Mouse (Mus musculus) heart, embryonic 11.5 days (tissue): Measurements from ENCODE around the gene Hist1h2bn. TPM values are rescaled to one million over a fixed set of nuclear protein-coding genes. Genes with fewer than 3 reads are reported as not detected.
"Not testable (repeated sequence)": the region's sequence is repeated elsewhere in the genome, so short reads cannot be mapped to it uniquely, and the experiment has no call there.

Experiments
- ATAC-seq: fragments of 200-750 bp; cut with Nextera tagmentation; replicated peaks from 2 replicates; pipeline ENCODE4 v1.8.0; 2017; ENCODE audit warnings: moderate library complexity; ENCODE audit not compliant: insufficient number of reproducible peaks, low FRiP score, low TSS enrichment
- H3K27ac ChIP-seq: fragments of 300-500 bp; sonication (generic); 2 replicates; pipeline ENCODE4 v1.5.1; 2014; ENCODE audit warnings: mild to moderate bottlenecking, low read depth, low read length
- H3K27me3 ChIP-seq: fragments of 300-500 bp; sonication (generic); 2 replicates; pipeline ENCODE4 v1.6.1; 2014; ENCODE audit warnings: mild to moderate bottlenecking, low read length, mixed read lengths; ENCODE audit not compliant: control insufficient read depth, insufficient read depth
- H3K36me3 ChIP-seq: fragments of 300-500 bp; sonication (generic); 2 replicates; pipeline ENCODE4 v1.6.1; 2014; ENCODE audit warnings: mild to moderate bottlenecking, low read length, moderate library complexity, mixed read lengths; ENCODE audit not compliant: control insufficient read depth, insufficient read depth
- H3K4me1 ChIP-seq: fragments of 300-500 bp; sonication (generic); 2 replicates; pipeline ENCODE4 v1.6.1; 2014; ENCODE audit warnings: low read length; ENCODE audit not compliant: control insufficient read depth, insufficient read depth
- H3K4me2 ChIP-seq: fragments of 300-500 bp; sonication (generic); 2 replicates; pipeline ENCODE4 v1.6.1; 2014; ENCODE audit warnings: mild to moderate bottlenecking, moderate library complexity
- H3K4me3 ChIP-seq: fragments of 300-500 bp; sonication (generic); 2 replicates; pipeline ENCODE4 v1.5.1; 2014; ENCODE audit warnings: low read depth, low read length
- H3K9ac ChIP-seq: fragments of 300-500 bp; sonication (generic); 2 replicates; pipeline ENCODE4 v1.6.1; 2014; ENCODE audit warnings: mild to moderate bottlenecking, low read depth, low read length, moderate library complexity
- H3K9me3 ChIP-seq: fragments of 300-500 bp; sonication (generic); replicated peaks from 2 replicates; pipeline ENCODE4 v1.6.1; 2016; ENCODE audit warnings: low read length; ENCODE audit not compliant: control insufficient read depth
- WGBS: fragments of 180-500 bp; shearing (Covaris S2); extraction: QIAGEN DNeasy Blood & Tissue Kit; methylation state at CpG from one replicate; pipeline ENCODE4 v1.1.7; 2014; ENCODE audit not compliant: insufficient replicate concordance; 5-methylcytosine and 5-hydroxymethylcytosine counted together
- polyA plus RNA-seq: library from polyadenylated mRNA; unstranded; fragments of >200 nt; fragmentation: Nextera tagmentation; extraction: Ambion mirVana; gene quantifications from 2 replicates; pipeline ENCODE4 v1.2.1, GENCODE M21; 2014

Gene Hist1h2bn
- polyA plus RNA-seq, 1 experiment from 2014 or later, result 2.0 TPM

DNA sequence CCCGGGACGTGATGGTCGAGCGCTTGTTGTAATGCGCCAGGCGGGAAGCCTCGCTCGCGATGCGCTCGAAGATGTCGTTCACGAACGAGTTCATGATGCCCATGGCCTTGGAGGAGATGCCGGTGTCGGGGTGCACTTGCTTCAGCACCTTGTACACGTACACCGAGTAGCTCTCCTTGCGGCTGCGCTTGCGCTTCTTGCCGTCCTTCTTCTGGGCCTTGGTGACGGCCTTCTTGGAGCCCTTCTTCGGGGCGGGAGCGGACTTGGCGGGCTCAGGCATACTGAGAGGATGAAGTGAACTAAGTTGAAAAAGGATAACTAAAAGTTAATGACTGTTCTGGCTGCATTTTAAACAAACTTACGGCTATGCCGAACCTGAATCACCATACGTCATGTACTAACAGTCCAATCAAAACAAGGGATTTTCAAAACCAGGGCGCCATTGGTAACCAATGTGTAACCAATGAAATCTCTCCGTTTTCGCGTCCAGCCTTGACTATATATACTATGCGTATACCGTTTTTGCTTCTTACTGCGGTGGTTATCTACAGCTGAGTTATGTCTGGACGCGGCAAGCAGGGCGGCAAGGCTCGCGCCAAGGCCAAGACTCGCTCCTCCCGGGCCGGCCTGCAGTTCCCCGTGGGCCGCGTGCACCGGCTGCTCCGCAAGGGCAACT, 37.9 kb upstream of the Hist1h2bn start, which contains the start of the genes Hist1h2bl and Hist1h2ai:
Gene Hist1h2bl (minus strand): TSS at position 280 of the 676 bp plus-strand sequence.
Gene Hist1h2ai (plus strand): TSS at position 559 of the 676 bp plus-strand sequence.
- H3K9me3 ChIP-seq, result not testable (repeated sequence)
- H3K4me2 ChIP-seq, result peak within 1 kb of the TSS; percentile 87
- H3K4me3 ChIP-seq, result peak within 1 kb of the TSS; percentile 49

GRCm38 (mm10) chr13:21716540-21717391, 37.2 kb upstream of the Hist1h2bn start:
- peaks cover 13% of the 10 kb centered on the region for H3K4me1 ChIP-seq
- H3K9ac ChIP-seq, result peak overlapping the region; percentile 85
- under 1% methylated on average over 9 of the region's 38 CpGs for WGBS
- not testable (repeated sequence) for H3K9me3 ChIP-seq, H3K27me3 ChIP-seq, H3K36me3 ChIP-seq
- peak overlapping the region; percentile 87 for H3K4me2 ChIP-seq
- 0 out of 2 replicates have a peak, but pooled peaks have one; percentile 6 for ATAC-seq
- H3K27ac ChIP-seq, result peak overlapping the region; percentile 96
- H3K4me3 ChIP-seq, result peak overlapping the region; percentile 49

More for the DNA sequence above, 37.9 kb upstream of the Hist1h2bn start, which contains the start of the genes Hist1h2bl and Hist1h2ai:
- not testable (repeated sequence) for H3K36me3 ChIP-seq, H3K27me3 ChIP-seq
- WGBS, result 0% methylated on average over 27 of the region's 50 CpGs
- Histone ChIP-seq H3K9ac (peak within 1 kb of the TSS; percentile 85), H3K27ac (peak within 1 kb of the TSS; percentile 96), H3K4me1 (peaks cover 11% of the 10 kb centered on the region)
- peak; percentile 90 for ATAC-seq

- not testable (repeated sequence) for H3K27me3 ChIP-seq, H3K9me3 ChIP-seq, H3K36me3 ChIP-seq
- peak within 1 kb of the TSS; percentile 49 for H3K4me3 ChIP-seq
- H3K4me1 ChIP-seq, result peaks cover 13% of the 10 kb centered on the region
- H3K27ac ChIP-seq, result peak within 1 kb of the TSS; percentile 96
- 0 out of 2 replicates have a peak, but pooled peaks have one; percentile 26 for ATAC-seq
- WGBS, result 1% methylated on average over 24 of the region's 56 CpGs
- H3K9ac ChIP-seq, result peak within 1 kb of the TSS; percentile 85
- H3K4me2 ChIP-seq, result peak within 1 kb of the TSS; percentile 87
Measured at GRCm38 (mm10) chr13:21717397-21718357, 36.2 kb upstream of the Hist1h2bn start, which contains the start of gene Hist1h3h. Gene Hist1h3h, plus strand, starts transcription at chr13:21717659.

DNA sequence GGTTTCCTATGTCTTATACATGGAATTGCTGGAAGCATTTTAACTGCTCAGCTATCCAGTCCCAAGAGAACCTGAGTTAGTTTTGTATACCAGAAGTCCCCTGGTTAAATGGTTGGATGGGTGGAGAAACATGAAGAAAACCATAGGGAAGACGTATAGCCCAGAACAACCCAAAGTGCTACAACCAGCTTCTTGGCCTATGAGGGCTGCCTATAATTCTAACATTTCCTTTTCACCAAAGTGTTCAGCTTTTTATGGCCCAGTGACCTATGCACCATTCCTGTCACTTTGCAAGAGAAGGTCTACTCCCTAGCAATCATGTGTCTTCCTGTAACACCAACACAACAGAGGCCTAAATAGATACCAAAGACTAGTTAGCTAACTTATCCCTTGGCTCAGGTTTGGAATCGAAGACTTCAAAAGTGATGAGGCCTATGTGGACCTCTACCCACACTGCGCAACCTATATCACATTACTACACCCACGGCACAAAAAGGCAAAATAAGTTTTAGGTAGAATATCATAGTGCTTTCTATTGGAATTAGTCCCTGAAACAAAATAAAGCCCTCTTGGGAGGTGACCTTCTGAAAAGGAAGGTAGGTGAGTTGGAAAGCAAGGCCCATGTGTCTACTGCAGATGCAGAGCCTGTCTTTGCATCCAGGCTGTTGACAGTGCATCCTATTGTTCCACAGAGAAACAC, 35.4 kb upstream of the Hist1h2bn start:
- Histone ChIP-seq H3K9ac (peak overlapping the region; percentile 74), H3K36me3 (no peaks in the 10 kb centered on the region), H3K4me1 (peaks cover 13% of the 10 kb centered on the region), H3K9me3 (no peaks in the 10 kb centered on the region), H3K4me3 (peak overlapping the region; percentile 32), H3K4me2 (peak overlapping the region; percentile 58), H3K27ac (peak overlapping the region; percentile 67), H3K27me3 (no peaks in the 10 kb centered on the region)
- 71% methylated on average over 4 of the region's 4 CpGs for WGBS
- ATAC-seq, result no peak

DNA sequence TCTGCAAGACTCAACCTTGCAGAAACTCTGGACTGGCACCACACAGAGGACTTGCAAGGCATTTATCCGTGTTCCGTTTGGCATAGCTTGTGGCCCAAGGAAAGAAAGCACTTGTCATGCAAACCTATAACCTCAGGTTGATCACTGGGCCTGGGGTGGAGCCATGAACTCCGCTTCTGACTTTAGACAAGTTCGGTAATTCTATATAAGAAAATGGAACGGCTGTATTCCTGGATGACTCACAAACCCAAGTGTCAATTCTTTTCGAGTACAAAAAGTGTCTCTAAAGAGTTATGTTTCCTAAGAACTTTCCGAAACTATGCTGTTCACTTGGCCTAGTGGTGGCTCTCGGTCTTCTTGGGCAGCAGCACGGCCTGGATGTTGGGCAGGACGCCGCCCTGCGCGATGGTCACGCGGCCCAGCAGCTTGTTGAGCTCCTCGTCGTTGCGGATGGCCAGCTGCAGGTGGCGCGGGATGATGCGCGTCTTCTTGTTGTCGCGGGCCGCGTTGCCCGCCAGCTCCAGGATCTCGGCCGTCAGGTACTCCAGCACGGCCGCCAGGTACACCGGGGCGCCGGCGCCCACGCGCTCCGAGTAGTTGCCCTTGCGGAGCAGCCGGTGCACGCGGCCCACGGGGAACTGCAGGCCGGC, 32.7 kb upstream of the Hist1h2bn start:
- Histone ChIP-seq H3K9ac (peak overlapping the region; percentile 71), H3K4me2 (peak overlapping the region; percentile 68), H3K4me3 (peak overlapping the region; percentile 42), H3K27ac (peak overlapping the region; percentile 86)
- H3K27me3 ChIP-seq, H3K9me3 ChIP-seq, H3K36me3 ChIP-seq, H3K4me1 ChIP-seq: not testable (repeated sequence)
- WGBS, result 3% methylated on average over 21 of the region's 44 CpGs
- ATAC-seq, result peak; percentile 27

DNA sequence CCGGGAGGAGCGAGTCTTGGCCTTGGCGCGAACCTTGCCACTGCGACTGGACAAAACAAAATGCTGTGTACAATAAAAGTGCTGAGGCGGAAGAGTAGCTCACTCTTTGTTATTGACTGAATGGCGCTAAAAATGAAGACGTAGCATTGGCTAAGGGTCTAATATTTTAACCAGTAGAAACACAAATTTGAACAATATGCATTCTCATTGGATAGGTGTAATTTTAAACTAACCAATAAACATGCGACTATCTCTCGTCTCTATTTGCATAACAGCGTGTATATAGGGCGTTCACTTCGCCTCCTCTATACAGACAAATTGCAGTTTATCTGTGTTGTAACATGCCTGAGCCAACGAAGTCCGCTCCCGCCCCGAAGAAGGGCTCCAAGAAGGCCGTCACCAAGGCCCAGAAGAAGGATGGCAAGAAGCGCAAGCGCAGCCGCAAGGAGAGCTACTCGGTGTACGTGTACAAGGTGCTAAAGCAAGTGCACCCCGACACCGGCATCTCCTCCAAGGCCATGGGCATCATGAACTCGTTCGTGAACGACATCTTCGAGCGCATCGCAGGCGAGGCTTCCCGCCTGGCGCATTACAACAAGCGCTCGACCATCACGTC, 32.1 kb upstream of the Hist1h2bn start, which contains the start of gene Hist1h2bm:
Gene Hist1h2bm (plus strand): TSS at position 288 of the 616 bp plus-strand sequence.
- not testable (repeated sequence) for H3K36me3 ChIP-seq, H3K27me3 ChIP-seq, H3K9me3 ChIP-seq, H3K4me1 ChIP-seq
- peak within 1 kb of the TSS; percentile 68 for H3K4me2 ChIP-seq
- H3K27ac ChIP-seq, result peak within 1 kb of the TSS; percentile 86
- 0% methylated on average over 35 of the region's 37 CpGs for WGBS
- peak within 1 kb of the TSS; percentile 71 for H3K9ac ChIP-seq
- ATAC-seq, result peak; percentile 94
- peak within 1 kb of the TSS; percentile 42 for H3K4me3 ChIP-seq

GRCm38 (mm10) chr13:21722373-21722925, 31.5 kb upstream of the Hist1h2bn start:
- 6% methylated on average over 10 of the region's 11 CpGs for WGBS

More at GRCm38 (mm10) chr13:21722373-21722925, 31.5 kb upstream of the Hist1h2bn start:
- H3K27ac ChIP-seq, result peak overlapping the region; percentile 86
- H3K9ac ChIP-seq, result peak overlapping the region; percentile 69
- H3K4me2 ChIP-seq, result peak overlapping the region; percentile 68
- H3K4me3 ChIP-seq, result peak overlapping the region; percentile 42
- H3K36me3 ChIP-seq, result no peaks in the 10 kb centered on the region
- ATAC-seq, result peak; percentile 6; the same call in 1 of the 2 replicates
- H3K9me3 ChIP-seq, result no peaks in the 10 kb centered on the region
- peaks cover 8% of the 10 kb centered on the region for H3K4me1 ChIP-seq
- H3K27me3 ChIP-seq, result no peaks in the 10 kb centered on the region
